Mouse (Mus musculus) lung, postnatal 10 days (tissue): ENCODE data around the gene Prkg1.

ENCODE experiments used
- DNase-seq: peaks from one replicate; pipeline ENCODE4 v3.0.0; 2021

The Prkg1 gene

GRCm38 (mm10) chr19:31026797-31027196, 738.0 kb downstream of the Prkg1 start:
- DNase-seq: no peak

- no peak for DNase-seq
These were observed 753.2 kb downstream of the Prkg1 start for GRCm38 (mm10) chr19:31011528-31012133.

- DNase-seq: no peak
These were observed 766.3 kb downstream of the Prkg1 start for GRCm38 (mm10) chr19:30998572-30998971.

DNA sequence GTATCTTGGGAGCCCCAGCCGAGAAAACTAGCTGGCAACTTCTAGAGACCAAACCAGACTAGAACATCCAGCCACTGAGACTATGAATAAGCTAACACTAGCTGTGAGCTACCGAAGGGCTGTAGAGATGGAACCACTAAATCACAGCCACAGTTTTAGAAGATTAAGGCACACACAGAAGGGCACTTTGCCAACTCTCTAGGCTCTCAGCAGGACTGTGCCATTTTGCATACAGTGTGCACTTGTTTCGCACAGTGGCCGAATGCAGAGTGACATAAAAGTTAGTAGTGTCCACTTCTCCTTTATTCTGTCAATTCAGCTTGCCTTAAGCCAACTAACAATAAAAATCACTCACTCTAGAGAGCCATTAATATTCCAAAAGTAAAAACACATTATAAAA, 774.4 kb downstream of the Prkg1 start:
- no peak for DNase-seq

GRCm38 (mm10) chr19:30982436-30982835, 782.4 kb downstream of the Prkg1 start:
- no peak for DNase-seq

DNA sequence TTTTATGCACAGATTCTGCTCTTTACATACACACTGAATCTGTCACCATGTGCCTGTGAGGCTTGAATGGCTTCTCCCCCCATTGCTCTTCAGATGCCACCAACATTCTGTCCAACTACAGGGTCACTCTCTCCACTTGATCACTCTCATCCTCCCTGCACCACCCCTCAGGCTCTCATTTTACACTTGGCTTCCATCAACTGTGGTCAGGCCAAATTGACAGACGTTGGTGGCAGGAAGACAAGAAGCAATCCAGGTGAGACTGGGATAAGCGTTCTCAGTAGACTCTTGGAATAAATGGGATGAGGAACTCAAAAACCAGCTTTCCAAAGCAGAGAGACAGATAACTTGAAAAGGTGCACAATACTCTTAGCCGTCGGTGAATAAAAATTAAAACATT, 786.7 kb downstream of the Prkg1 start:
- no peak for DNase-seq

DNA sequence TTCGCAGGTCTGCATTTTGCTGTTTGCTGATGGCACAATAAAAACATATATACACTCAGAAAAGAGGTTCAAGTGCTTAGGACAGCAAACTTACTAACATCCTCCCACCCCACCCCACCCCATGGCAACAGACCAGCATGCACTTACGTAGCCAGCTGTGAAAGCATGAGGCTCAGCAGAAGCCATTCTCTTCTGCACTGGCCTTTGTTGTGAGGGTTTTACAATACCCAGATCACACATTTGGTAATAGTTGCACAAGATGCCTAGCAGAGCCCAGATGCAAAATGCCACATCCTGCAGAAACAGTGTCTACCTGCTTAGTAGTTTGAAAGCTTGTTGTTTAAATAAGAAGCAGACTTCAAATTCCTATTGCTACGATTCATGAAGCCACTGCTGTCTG, 814.2 kb downstream of the Prkg1 start:
- DNase-seq: no peak

DNA sequence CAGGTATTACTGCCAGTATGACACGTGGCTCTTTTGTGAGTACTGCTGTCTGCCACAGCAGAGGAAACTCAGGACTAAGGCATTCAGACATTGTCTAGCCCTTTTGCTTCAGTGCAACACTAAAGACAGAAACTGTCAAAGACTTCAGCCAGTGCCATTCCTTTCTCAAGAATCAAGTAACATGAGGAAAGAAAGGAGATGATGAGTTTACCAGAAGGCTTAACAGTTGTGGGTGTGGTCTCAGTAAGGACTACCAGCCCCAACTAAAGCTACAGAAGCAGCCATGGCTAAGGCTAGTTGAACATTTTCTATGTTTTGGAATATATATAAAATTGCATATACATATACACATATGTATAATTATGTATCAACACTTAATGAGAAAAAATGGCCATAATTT, 816.6 kb downstream of the Prkg1 start:
- DNase-seq: no peak

- no peak for DNase-seq
These were observed 822.4 kb downstream of the Prkg1 start for GRCm38 (mm10) chr19:30942369-30942992.

DNA sequence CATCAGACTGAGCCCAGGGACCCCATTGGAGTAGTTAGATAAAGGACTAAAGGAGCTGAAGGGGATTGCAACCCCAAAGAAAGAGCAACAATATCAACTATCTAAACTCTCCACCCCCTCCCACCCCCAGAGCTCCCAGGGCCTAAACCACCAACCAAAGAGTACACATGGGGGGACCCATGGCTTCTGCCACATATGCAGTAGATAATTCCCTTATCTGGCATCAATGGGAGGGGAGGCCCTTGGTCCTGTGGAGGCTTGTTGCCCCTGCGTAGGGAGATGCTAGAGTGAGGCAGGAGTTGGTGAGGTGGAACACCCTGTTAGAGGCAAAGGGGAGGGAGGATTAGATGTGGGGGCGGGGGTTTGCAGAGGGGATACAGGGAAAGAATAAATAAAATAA, 826.8 kb downstream of the Prkg1 start:
- DNase-seq: no peak

DNA sequence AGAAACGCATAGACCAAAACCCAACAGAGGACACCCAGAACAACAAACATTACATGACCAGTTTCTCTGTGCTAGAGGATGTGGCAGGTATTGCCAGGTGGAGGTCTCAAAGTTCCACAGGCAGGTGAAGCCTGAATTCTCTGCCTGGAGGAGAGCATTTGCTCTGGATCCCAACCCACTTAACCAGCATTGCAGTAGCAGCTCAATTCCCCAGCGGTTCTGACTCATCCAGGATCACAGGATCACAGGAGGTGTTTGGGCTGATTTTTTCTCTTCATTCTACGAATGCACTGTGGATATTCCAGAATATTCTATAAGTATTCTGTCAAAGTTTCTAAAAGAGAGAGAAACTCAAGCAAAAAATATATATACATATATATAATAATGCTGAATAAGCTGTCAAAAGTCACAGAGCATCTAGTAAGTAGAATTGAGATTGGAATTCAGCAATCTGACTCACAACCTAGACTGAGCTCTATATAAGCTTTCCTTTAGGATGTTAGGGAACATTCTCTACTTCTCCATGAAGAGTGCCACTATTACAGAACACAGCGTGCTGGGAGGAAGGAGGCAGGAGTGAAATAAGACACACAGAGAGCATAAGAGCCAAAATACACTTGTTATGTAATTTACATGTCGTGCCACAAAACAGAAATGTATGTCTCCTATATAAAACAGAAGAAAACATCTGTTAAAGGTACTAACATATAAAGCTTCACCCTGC, 833.2 kb downstream of the Prkg1 start:
- DNase-seq: no peak

- DNase-seq: no peak
These were observed 840.8 kb downstream of the Prkg1 start for GRCm38 (mm10) chr19:30924032-30924431.

DNA sequence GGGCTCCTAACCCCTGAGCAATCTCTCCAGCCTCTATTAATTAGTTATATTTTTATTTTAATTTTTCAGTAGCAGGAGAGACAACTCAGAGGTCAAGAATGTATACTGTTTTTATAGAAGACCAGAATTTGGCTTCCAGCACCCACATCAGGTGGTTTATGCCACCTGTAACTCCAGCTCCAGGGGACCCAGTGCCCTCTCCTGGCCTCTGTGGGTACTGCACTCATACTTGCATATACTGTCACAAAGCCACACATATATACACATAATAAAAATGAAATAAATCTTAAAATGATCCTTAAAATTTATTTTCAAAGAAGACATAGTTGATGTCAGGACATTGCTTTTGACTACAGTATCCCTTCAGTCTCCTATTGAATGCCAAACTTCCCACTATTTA, 862.5 kb downstream of the Prkg1 start:
- DNase-seq: no peak

DNA sequence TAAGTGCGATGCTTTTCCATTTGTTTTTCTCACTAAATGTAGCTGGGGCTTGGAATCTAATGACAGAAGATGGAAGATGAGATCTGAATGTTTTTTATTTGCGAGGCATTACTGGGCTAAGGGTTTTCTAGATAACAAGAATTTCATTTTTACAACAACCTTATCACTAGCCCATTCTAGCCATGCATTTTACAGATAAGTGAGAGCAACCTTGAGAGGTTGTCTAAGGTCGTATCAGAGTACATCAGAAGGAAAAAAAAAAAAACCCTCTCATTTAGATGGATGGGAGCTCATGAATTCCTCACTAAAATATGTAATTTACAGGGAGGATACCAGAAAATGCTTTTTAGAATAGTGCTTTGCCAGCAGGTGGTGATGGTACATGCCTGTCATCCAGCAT, 863.8 kb downstream of the Prkg1 start:
- no peak for DNase-seq

- no peak for DNase-seq
These were observed 874.5 kb downstream of the Prkg1 start for GRCm38 (mm10) chr19:30890377-30890776.

DNA sequence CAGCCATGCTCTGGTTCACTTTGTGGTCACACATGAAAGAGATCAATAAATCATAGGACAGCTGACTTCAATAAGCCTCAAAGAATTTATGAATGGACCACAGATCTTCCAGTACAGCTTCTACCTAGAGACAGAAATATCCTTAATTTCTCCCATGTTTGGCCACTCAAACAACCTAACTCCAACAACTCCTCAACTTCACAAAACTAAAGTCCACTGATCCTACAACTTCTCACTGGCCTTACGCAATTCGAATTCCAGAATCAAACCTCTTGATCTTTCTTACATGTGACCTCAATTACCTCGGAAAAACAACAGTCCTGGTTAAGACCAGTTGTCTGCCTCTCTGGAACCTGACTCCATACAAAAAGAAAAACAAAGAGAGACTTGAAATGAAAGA, 875.0 kb downstream of the Prkg1 start:
- no peak for DNase-seq

DNA sequence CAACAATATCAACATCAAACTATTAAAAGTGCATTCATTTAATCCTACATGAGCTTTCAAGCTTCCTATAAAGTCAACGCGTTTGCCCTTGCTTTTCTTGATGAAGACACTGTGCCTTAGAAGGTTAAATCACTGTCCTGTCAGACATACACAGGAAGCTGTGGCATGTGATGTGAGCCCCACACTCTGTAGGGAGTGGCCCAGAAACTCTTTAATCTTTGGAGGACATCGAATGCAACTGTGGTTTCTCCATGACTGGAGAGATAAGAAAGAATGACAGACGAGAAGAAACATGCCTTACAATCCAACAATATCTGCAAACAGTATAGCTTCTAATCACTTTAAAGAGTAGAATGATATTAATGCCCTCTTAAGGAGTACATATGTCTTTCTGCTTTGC, 903.4 kb downstream of the Prkg1 start:
- no peak for DNase-seq

GRCm38 (mm10) chr19:30851023-30851422, 913.8 kb downstream of the Prkg1 start:
- DNase-seq: no peak

- DNase-seq: no peak
These were observed 919.9 kb downstream of the Prkg1 start for GRCm38 (mm10) chr19:30844916-30845315.

DNA sequence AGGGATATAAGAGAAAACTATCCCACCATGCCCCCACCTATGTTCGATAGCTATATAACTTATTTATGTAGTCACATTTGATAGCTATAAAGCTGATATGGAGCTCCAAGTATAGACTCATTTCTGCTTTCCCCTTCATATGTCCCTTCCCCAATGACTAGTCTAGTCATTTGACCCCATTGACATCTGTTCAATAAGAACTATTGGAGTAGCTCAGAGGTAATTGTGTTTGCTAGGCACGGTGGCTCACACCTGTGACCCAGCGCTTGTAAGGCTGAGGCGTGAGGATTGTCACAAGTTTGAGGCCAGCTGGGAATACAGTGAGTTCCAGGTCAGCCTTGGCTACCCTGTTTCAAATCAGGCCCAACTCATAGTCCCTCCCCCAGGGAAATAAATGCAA, 921.2 kb downstream of the Prkg1 start:
- no peak for DNase-seq

DNA sequence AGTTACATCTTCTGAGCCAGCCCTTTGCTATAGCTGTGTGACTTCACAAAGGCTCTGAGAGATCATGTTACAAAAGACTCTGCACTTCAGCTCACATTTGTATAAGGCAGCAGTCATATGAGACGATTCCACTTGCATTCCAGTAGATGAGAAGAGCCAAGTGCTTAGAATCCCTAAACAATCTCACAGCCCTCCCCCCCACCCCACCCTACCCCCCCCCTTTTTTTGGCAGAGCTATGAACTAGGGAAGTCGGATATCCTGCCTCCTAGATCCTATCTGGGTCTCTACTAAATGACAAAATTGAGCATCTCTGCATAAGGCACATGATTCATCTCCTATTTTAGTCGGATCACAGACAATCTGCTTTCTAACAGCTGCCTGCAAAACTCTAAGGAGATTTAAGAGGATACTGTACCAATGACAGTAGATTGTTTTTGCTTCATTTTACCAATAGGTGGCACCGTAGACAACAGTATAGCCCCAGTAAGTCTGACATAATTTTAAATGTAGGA, 921.7 kb downstream of the Prkg1 start:
- peak; percentile 57 for DNase-seq

DNA sequence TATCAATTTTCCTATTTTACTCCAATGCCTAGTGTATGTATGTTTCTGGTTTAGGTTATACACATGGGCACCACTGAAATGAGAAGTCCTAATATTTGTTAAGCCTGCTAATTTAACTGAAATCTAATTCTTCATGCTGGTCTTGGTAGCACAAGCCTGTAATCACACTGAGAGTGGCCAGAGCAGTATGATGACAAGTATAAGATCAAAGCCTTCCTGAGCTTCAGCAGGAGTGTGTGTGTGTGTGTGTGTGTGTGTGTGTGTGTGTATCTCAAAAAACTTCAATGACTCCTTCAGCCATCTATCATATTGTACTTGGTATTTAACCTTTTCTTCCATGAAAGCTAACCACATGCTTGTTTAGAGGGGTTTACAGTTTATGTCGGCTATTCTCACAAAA, 922.2 kb downstream of the Prkg1 start:
- DNase-seq: no peak

DNA sequence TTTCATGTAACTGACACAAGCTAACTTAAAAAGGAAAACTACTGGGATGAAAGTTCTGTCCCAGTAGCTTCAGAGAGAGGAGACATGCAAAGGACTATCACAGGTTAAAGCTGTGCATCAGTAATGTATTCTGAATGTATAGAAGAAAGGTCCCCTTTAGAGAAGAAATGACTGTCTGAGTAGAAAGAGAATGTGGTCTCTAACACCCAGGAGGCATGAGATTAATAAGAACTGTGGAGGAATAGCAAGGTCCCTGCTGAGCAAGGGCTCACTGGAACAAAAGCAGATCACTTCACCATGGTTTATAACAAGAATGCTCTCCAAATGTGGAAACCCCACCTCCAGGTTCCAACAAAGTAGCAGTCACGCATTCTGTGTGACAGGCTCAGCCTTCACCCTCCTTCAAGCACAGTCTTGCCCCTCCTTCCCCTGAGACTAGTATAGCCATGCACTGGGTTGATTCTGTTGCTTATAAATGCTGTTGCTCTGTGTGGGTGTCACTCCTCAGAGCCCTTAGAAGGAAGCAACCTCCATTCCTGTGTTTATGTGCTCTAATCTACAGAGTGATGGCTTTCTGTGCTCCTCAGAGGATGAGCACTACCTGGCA, 931.7 kb downstream of the Prkg1 start:
- DNase-seq: no peak

DNA sequence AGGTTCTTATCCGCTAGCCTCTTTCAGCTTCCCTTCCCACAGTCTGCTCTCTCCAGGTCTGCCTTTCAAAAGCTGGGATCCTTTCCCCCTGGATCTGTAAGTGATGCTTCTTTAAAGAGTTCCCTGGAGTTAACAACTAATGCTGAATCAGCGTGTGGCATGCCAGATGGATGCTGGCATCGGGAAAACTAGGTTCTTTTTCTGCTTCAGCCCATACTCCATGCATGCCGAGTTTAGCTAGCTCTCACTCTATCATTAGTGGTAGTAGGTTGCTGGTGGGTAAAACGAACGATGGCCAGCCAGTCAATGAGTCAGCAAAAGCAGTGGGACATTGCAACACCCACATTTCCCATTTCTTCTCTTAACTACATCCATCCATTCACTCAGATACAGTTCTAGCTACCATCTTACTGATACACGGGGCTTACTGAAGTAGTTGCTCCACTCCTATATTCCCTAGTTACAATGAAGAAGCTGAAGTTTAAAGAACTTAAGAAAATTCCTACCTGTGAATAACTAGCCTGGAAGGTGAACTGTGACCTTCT, 935.5 kb downstream of the Prkg1 start:
- no peak for DNase-seq
